Mouse (Mus musculus) stomach, postnatal 0 days (tissue): Measurements from ENCODE around the gene Bace2. TPM values are rescaled to one million over a fixed set of nuclear protein-coding genes. Genes with fewer than 3 reads are reported as not detected.

Experiments used
- ATAC-seq: fragments of 200-750 bp; cut with Nextera tagmentation; 2 replicates; pipeline ENCODE4 v1.8.0; 2017; ENCODE audit not compliant: low FRiP score, low TSS enrichment
- DNase-seq: peaks from one replicate; pipeline ENCODE4 v3.0.0-alpha.2; 2016; ENCODE audit warnings: low spot score
- H3K27ac ChIP-seq: fragments of 300-500 bp; sonication (generic); replicated peaks from 2 replicates; pipeline ENCODE4 v1.5.1; 2014; ENCODE audit warnings: mild to moderate bottlenecking, control low read depth
- H3K27me3 ChIP-seq: fragments of 300-500 bp; sonication (generic); 2 replicates; pipeline ENCODE4 v1.6.1; 2014; ENCODE audit warnings: low read length; ENCODE audit not compliant: control insufficient read depth, insufficient read depth
- H3K36me3 ChIP-seq: fragments of 300-500 bp; sonication (generic); 2 replicates; pipeline ENCODE4 v1.6.1; 2014; ENCODE audit warnings: low read length, mixed read lengths; ENCODE audit not compliant: control insufficient read depth, insufficient read depth
- H3K4me1 ChIP-seq: fragments of 300-500 bp; sonication (generic); replicated peaks from 2 replicates; pipeline ENCODE4 v1.6.1; 2014; ENCODE audit warnings: antibody characterized with exemption; ENCODE audit not compliant: control insufficient read depth, insufficient read depth
- H3K4me2 ChIP-seq: fragments of 300-500 bp; sonication (generic); replicated peaks from 2 replicates; pipeline ENCODE4 v1.6.1; 2014; ENCODE audit warnings: low read depth, mild to moderate bottlenecking, control low read depth, moderate library complexity
- H3K4me3 ChIP-seq: fragments of 300-500 bp; sonication (generic); 2 replicates; pipeline ENCODE4 v1.5.1; 2014; ENCODE audit warnings: low read depth, low read length, control low read depth
- H3K9ac ChIP-seq: fragments of 300-500 bp; sonication (generic); 2 replicates; pipeline ENCODE4 v1.6.1; 2014; ENCODE audit warnings: mild to moderate bottlenecking, low read length, control low read depth, mixed read lengths
- H3K9me3 ChIP-seq: fragments of 300-500 bp; sonication (generic); 2 replicates; pipeline ENCODE4 v1.6.1; 2016; ENCODE audit warnings: low read length; ENCODE audit not compliant: control insufficient read depth
- CTCF ChIP-seq: IDR thresholded peaks from 2 replicates; pipeline ENCODE4 v1.5.1; 2016; ENCODE audit warnings: antibody characterized with exemption, low read depth, mild to moderate bottlenecking, moderate library complexity
- EP300 ChIP-seq: optimal IDR thresholded peaks from 2 replicates; pipeline ENCODE3; 2016; ENCODE audit warnings: antibody characterized with exemption
- WGBS: fragments of 180-500 bp; shearing (Covaris S2); extraction: QIAGEN DNeasy Blood & Tissue Kit; methylation state at CpG from one replicate; pipeline ENCODE4 v1.1.7; 2014; 5-methylcytosine and 5-hydroxymethylcytosine counted together
- polyA plus RNA-seq: library from polyadenylated mRNA; unstranded; fragments of >200 nt; fragmentation: Nextera tagmentation; extraction: Ambion mirVana; gene quantifications from 2 replicates; pipeline ENCODE4 v1.2.1, GENCODE M21; 2015

Gene Bace2
- polyA plus RNA-seq, 1 experiment from 2014 or later, result 205 TPM

DNA sequence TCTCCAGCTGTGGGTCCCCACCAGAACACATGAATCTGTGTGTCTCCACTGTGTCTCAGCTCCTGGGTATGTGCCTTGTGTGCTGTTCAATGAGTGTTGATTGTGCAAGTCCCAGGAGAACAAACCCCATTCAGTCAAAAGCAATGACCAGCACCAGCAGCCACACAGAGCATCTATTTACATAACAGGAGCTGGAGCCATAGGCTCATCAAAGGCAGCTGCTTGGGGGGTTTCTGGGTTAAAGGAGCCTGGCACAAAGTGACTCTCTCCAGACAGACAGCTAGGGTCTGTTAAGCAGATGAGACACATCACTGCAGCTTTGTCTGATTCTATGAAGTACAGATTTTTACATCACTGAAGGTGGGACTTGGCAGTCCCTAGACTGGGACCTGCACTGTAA is 33.9 kb upstream of the Bace2 start:
- H3K4me2 ChIP-seq, result no peak overlapping the region
- no peaks in the 10 kb centered on the region for H3K9me3 ChIP-seq
- no peak for TF ChIP-seq EP300
- TF ChIP-seq CTCF, result no peak
- H3K4me3 ChIP-seq, result no peak overlapping the region
- H3K27me3 ChIP-seq, result no peaks in the 10 kb centered on the region
- no peaks in the 10 kb centered on the region for H3K36me3 ChIP-seq
- DNase-seq (no peak), ATAC-seq (no peak)
- H3K4me1 ChIP-seq, result no peaks in the 10 kb centered on the region
- no peak overlapping the region for H3K27ac ChIP-seq
- no peak overlapping the region for H3K9ac ChIP-seq

DNA sequence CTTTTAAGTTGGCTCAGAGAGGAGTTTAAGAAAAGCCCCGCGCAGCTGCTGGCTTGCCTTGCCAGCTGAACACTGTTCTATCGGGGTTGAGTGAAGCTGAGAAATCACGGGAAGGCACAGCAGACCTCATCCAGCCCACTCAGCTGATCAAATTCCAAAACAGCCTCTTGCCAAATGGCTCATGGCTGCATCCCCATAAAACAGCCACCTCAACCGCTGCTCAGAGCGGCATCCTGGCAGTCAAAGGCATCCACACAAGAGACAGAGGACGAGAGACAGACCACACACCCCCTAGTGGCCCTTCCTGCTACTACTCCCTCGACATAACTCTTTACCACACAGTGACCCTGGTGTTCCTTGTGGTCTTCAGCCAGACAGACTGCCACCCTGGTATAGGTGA is 30.6 kb upstream of the Bace2 start:
- WGBS, result 30% methylated on average over 8 of the region's 8 CpGs
- peak; percentile 43; the same call in 1 of the 2 replicates for ATAC-seq

DNA sequence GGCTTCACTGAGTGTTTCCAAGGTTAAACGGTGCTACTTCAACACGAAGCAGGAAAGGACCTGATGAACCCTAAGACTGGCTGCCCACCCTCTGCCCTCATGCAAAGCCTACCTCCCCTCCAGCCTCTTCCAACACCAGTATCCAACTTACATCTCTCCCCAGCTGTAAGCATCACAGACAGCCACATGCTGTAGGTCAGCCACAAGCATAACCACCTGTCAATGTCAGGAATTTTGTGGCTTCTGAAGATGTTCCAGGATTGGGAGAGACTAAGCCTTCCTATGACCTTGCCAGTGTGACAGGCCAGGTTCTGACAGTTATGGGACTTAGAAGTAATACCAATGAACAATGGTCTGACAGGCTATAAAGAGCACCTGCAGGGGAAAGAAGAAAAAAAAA is 27.9 kb upstream of the Bace2 start:
- Histone ChIP-seq H3K36me3 (no peaks in the 10 kb centered on the region), H3K27ac (no peak overlapping the region), H3K27me3 (no peaks in the 10 kb centered on the region), H3K4me2 (no peak overlapping the region), H3K9ac (no peak overlapping the region), H3K4me3 (no peak overlapping the region), H3K9me3 (no peaks in the 10 kb centered on the region), H3K4me1 (no peaks in the 10 kb centered on the region)
- DNase-seq, result no peak
- WGBS, result 78% methylated on average over 2 of the region's 2 CpGs
- TF ChIP-seq EP300 (no peak), CTCF (no peak)
- no peak for ATAC-seq

More for the DNA sequence above, 30.6 kb upstream of the Bace2 start:
- Histone ChIP-seq H3K36me3 (no peaks in the 10 kb centered on the region), H3K9me3 (no peaks in the 10 kb centered on the region), H3K4me1 (no peaks in the 10 kb centered on the region), H3K27ac (no peak overlapping the region), H3K9ac (no peak overlapping the region), H3K27me3 (no peaks in the 10 kb centered on the region), H3K4me3 (no peak overlapping the region), H3K4me2 (no peak overlapping the region)
- TF ChIP-seq CTCF (peak; percentile 69), EP300 (no peak)
- peak; percentile 44 for DNase-seq

DNA sequence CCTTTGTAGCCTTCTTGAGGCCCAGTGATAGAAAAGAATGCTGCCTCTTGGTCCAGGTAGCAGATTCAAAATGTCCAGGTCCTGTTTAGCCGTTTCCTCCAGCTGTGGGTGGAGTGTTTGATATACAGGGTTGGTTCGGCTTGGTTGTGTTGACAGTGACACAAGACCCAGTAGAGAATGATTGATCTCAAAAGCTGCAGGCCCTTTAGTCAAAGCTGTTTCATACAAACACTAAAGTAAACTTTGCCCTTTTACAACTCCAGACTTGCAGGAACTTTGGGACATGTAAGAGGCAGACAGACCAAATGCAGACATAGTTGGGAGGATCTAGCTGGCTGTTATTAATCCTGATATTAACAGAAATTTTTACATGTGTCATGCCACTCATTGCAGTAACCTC is 3.5 kb upstream of the Bace2 start:
- H3K4me2 ChIP-seq, result no peak overlapping the region
- H3K36me3 ChIP-seq, result no peaks in the 10 kb centered on the region
- TF ChIP-seq EP300, result no peak
- TF ChIP-seq CTCF, result no peak
- DNase-seq (peak; percentile 31), ATAC-seq (peak; percentile 49)
- no peak overlapping the region for H3K27ac ChIP-seq
- H3K9me3 ChIP-seq, result no peaks in the 10 kb centered on the region
- H3K9ac ChIP-seq, result no peak overlapping the region
- no peaks in the 10 kb centered on the region for H3K27me3 ChIP-seq
- WGBS, result 19% methylated on average over 2 of the region's 2 CpGs
- H3K4me3 ChIP-seq, result no peak overlapping the region
- no peaks in the 10 kb centered on the region for H3K4me1 ChIP-seq

DNA sequence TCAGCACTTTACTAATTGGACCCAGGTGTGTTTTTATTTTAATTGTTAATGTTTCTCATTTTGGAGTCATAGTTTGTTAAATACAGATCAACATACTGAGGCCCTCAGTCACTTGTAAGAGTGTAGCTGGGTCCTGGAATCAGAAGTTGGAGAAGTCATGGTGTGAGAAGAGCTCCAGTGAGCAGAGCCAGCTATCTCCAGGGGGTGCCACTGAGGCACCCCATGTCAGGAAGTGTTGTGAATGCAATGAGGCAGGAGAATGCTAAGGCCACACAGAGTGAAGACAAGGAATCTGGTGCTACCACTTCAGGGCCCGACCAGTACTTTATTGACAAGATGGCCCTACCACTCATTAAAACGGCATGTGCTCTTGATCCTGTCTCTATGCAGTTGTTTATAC is 1.9 kb upstream of the Bace2 start:
- H3K4me1 ChIP-seq, result no peaks in the 10 kb centered on the region
- no peaks in the 10 kb centered on the region for H3K27me3 ChIP-seq
- ATAC-seq (no peak), DNase-seq (no peak)
- no peak overlapping the region for H3K27ac ChIP-seq
- no peak overlapping the region for H3K9ac ChIP-seq
- TF ChIP-seq EP300 (no peak), CTCF (no peak; the same call in 1 of the 2 replicates)
- no peak overlapping the region for H3K4me2 ChIP-seq
- 64% methylated on average over 2 of the region's 2 CpGs for WGBS
- no peak overlapping the region for H3K4me3 ChIP-seq
- no peaks in the 10 kb centered on the region for H3K36me3 ChIP-seq
- H3K9me3 ChIP-seq, result no peaks in the 10 kb centered on the region

DNA sequence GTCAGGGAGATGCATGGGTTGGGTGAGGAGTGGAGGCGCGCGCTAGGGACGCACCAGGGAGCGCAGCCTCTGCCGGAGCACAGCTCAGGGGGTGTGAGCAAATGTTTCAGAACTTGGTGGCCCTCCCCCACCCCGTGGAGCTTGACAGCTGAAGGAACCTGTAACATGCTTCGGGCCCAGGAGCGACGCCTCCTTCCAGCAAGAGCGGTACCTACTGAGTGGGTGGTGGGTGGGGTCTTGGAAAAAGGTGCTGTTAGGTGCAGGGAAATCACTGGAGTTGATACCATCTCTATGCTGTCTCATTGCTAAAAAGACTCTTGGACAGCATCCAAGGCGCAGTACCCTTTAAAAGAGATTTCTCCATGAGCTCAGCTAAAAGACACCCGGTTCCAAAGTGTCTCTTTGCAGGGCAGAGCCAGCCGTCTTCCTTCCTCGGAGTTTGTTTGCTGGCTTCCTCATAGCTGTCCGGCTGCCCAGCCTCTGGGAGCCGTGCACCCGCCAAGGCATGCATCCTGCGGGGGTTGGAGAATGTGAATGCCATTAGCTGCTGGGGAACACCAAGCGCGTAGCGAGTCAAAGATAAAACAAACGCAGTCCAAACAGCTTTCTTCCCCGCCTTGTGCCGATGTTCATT is 763 bp downstream of the Bace2 start:
- ATAC-seq, result peak; percentile 81
- H3K4me1 ChIP-seq, result no peaks in the 10 kb centered on the region
- H3K27me3 ChIP-seq, result no peaks in the 10 kb centered on the region
- peak overlapping the region; percentile 81 for H3K27ac ChIP-seq
- H3K36me3 ChIP-seq, result no peaks in the 10 kb centered on the region
- DNase-seq, result peak; percentile 84
- no peaks in the 10 kb centered on the region for H3K9me3 ChIP-seq
- 2% methylated on average over 25 of the region's 25 CpGs for WGBS
- peak overlapping the region; percentile 70 for H3K9ac ChIP-seq
- H3K4me3 ChIP-seq, result peak overlapping the region; percentile 73
- TF ChIP-seq CTCF, result peak; percentile 7; the same call in 1 of the 2 replicates
- no peak for TF ChIP-seq EP300
- peak overlapping the region; percentile 99 for H3K4me2 ChIP-seq
